Mouse (Mus musculus): Measurements from ENCODE around the gene Mpeg1. TPM values are rescaled to one million over a fixed set of nuclear protein-coding genes. Genes with fewer than 3 reads are reported as not detected.

Mpeg1 gene
- total and polyA plus RNA-seq, 3 experiments: 43.8 to 270 (median 68.0) TPM

DNA sequence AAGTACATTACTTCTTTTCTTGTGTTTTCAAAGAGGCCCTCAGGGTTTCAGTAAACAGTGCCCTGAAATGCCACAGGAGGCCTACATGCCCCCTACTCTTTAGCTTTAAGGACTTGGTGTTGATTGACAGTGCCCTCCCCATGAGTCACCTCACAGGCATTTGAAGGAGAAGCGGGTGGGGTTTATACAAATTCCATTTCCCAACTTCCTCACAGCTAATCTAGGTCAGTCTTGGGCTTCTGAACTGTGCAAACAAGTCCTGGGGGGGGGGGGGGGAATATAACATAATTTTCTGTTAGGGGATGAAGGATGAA, 3.1 kb downstream of the Mpeg1 start (continued):
- TF ChIP-seq ZNF384 (IDR thresholded peaks at IDR 0.05; ENCODE audit: low read depth, low read length) (no peak), MEF2A (IDR thresholded peaks at IDR 0.05; ENCODE audit: borderline replicate concordance, low read depth, low read length) (no peak), UBTF (IDR thresholded peaks at IDR 0.05; ENCODE audit: low read depth, low read length) (no peak), RAD21 (IDR thresholded peaks at IDR 0.05; ENCODE audit: low read depth, low read length) (no peak), JUN (IDR thresholded peaks at IDR 0.05; ENCODE audit: insufficient read depth, low read depth, low read length) (no peak), PAX5 (IDR thresholded peaks at IDR 0.05; ENCODE audit: low read length) (no peak), GABPA (IDR thresholded peaks at IDR 0.05; ENCODE audit: insufficient replicate concordance, low read depth, low read length) (no peak), MAZ (IDR thresholded peaks at IDR 0.05; ENCODE audit: low read depth, low read length) (0 out of 2 replicates have a peak, but pooled peaks have one; percentile 29), CTCF (conservative IDR thresholded peaks at IDR 0.05 in 1 of 2, IDR thresholded peaks at IDR 0.05 in 1 of 2; ENCODE audit: low read depth in 2 of 2, low read length in 2 of 2) (no peak), IRF4 (IDR thresholded peaks at IDR 0.05; ENCODE audit: low read depth, low read length) (no peak), SIN3A (IDR thresholded peaks at IDR 0.05; ENCODE audit: low read length) (peak; percentile 65; the same call in 1 of the 2 replicates), CHD1 (IDR thresholded peaks at IDR 0.05; ENCODE audit: low read depth, low read length) (no peak), RCOR1 (conservative IDR thresholded peaks at IDR 0.05; ENCODE audit: low read depth, low read length) (no peak), HCFC1 (IDR thresholded peaks at IDR 0.05; ENCODE audit: low read depth, low read length) (no peak), USF2 (conservative IDR thresholded peaks at IDR 0.05; ENCODE audit: low read depth, low read length) (no peak), ZMIZ1 (IDR thresholded peaks at IDR 0.05; ENCODE audit: low read depth, low read length) (peak; percentile 10; the same call in 1 of the 2 replicates), E2F4 (IDR thresholded peaks at IDR 0.05; ENCODE audit: insufficient replicate concordance, low read depth, low read length) (no peak), POLR2A (IDR thresholded peaks at IDR 0.05; ENCODE audit: low read depth, low read length) (0 out of 2 replicates have a peak, but pooled peaks have one; percentile 36), MAFK (IDR thresholded peaks at IDR 0.05; ENCODE audit: insufficient replicate concordance, low read length) (no peak), USF1 (IDR thresholded peaks at IDR 0.05; ENCODE audit: low read depth, low read length) (no peak)

GRCm38 (mm10) chr19:12464127-12464526, 3.5 kb downstream of the Mpeg1 start:
- peaks cover 50% of the 10 kb centered on the region for H3K79me2 ChIP-seq (replicated peaks; ENCODE audit: control insufficient read depth, extremely low read depth, insufficient read depth, poor library complexity, severe bottlenecking)
- peak overlapping the region; percentile 84 for H3K27ac ChIP-seq (ENCODE audit: insufficient read depth, low read depth)
- no peak for DNase-seq (ENCODE audit: extremely low read depth)
- no peaks in the 10 kb centered on the region for H3K27me3 ChIP-seq (replicated peaks)
- in situ Hi-C loops (cut with MboI; ENCODE audit: low pct_ligation_motif_present, low pct_unique_long_range_greater_than_20kb, low sequenced_read_pairs): loop anchor here (5.0 kb wide), 1 partner anchor 38 kb away; the partner anchor contains the start of gene Dtx4
- no peaks in the 10 kb centered on the region for H3K9me3 ChIP-seq (replicated peaks; ENCODE audit: low read length)
- H3K4me2 ChIP-seq (ENCODE audit: insufficient read depth, low read depth, poor library complexity, severe bottlenecking): peak overlapping the region; percentile 87
- dilution Hi-C loops (cut with MboI; ENCODE audit: extremely low pct_ligation_motif_present, extremely low pct_unique_long_range_greater_than_20kb, low sequenced_read_pairs): no loop called here
- peaks cover 9 to 35% of the 10 kb centered on the region in 2 experiments for H3K4me1 ChIP-seq (ENCODE audit: control insufficient read depth in 1 of 2, insufficient read depth in 2 of 2)
- H3K36me3 ChIP-seq (replicated peaks in 1 of 2; ENCODE audit: control insufficient read depth in 1 of 2, insufficient read depth in 1 of 2, low read length in 1 of 2): peaks cover 8 to 60% of the 10 kb centered on the region in 2 experiments
- peak overlapping the region; percentile 74 to 99 (median 92) for H3K4me3 ChIP-seq (replicated peaks in 1 of 3; ENCODE audit: low read depth in 2 of 3, low read length in 2 of 3, poor library complexity in 1 of 3)
- H3K9ac ChIP-seq (ENCODE audit: insufficient read depth, low read depth): peak overlapping the region; percentile 88
- TF ChIP-seq MEF2A (IDR thresholded peaks at IDR 0.05; ENCODE audit: borderline replicate concordance, low read depth, low read length) (no peak), RAD21 (IDR thresholded peaks at IDR 0.05; ENCODE audit: low read depth, low read length) (no peak), CHD1 (IDR thresholded peaks at IDR 0.05; ENCODE audit: low read depth, low read length) (no peak; the same call in none of the 2 replicates), ZMIZ1 (IDR thresholded peaks at IDR 0.05; ENCODE audit: low read depth, low read length) (peak; percentile 66; the same call in 1 of the 2 replicates), IRF4 (IDR thresholded peaks at IDR 0.05; ENCODE audit: low read depth, low read length) (peak; percentile 13), USF2 (conservative IDR thresholded peaks at IDR 0.05; ENCODE audit: low read depth, low read length) (no peak), NELFE (IDR thresholded peaks at IDR 0.05; ENCODE audit: low read depth, low read length) (0 out of 2 replicates have a peak, but pooled peaks have one; percentile 13), MYC (IDR thresholded peaks at IDR 0.05; ENCODE audit: low read depth, low read length) (no peak), POLR2AphosphoS2 (IDR thresholded peaks at IDR 0.05; ENCODE audit: low read depth, low read length) (peak; percentile 53; the same call in 1 of the 2 replicates), RCOR1 (conservative IDR thresholded peaks at IDR 0.05; ENCODE audit: low read depth, low read length) (peak; percentile 56; the same call in 1 of the 2 replicates), ZNF384 (IDR thresholded peaks at IDR 0.05; ENCODE audit: low read depth, low read length) (no peak), TBP (conservative IDR thresholded peaks at IDR 0.05; ENCODE audit: low read depth, low read length) (no peak; the same call in none of the 2 replicates), CTCF (conservative IDR thresholded peaks at IDR 0.05 in 1 of 2, IDR thresholded peaks at IDR 0.05 in 1 of 2; ENCODE audit: low read depth in 2 of 2, low read length in 2 of 2) (no peak), NRF1 (IDR thresholded peaks at IDR 0.05; ENCODE audit: low read depth, low read length) (no peak), E2F4 (IDR thresholded peaks at IDR 0.05; ENCODE audit: insufficient replicate concordance, low read depth, low read length) (no peak), ZC3H11A (IDR thresholded peaks at IDR 0.05; ENCODE audit: low read depth, low read length) (no peak), EP300 (IDR thresholded peaks at IDR 0.05; ENCODE audit: low read length) (no peak; the same call in 1 of the 2 replicates), ELF1 (IDR thresholded peaks at IDR 0.05; ENCODE audit: low read depth, low read length) (0 out of 2 replicates have a peak, but pooled peaks have one; percentile 15), KAT2A (IDR thresholded peaks at IDR 0.05; ENCODE audit: insufficient replicate concordance, low read length) (0 out of 2 replicates have a peak, but pooled peaks have one; percentile 36), JUND (conservative IDR thresholded peaks at IDR 0.05; ENCODE audit: low read depth, low read length) (no peak), MAX (IDR thresholded peaks at IDR 0.05; ENCODE audit: low read length) (peak; percentile 48; the same call in 1 of the 2 replicates), POLR2A (IDR thresholded peaks at IDR 0.05; ENCODE audit: low read depth, low read length) (no peak), TCF12 (IDR thresholded peaks at IDR 0.05; ENCODE audit: low read depth, low read length) (no peak), MAZ (IDR thresholded peaks at IDR 0.05; ENCODE audit: low read depth, low read length) (no peak; the same call in 1 of the 2 replicates), MXI1 (IDR thresholded peaks at IDR 0.05; ENCODE audit: low read depth, low read length) (no peak), PAX5 (IDR thresholded peaks at IDR 0.05; ENCODE audit: low read length) (no peak), MAFK (IDR thresholded peaks at IDR 0.05; ENCODE audit: insufficient replicate concordance, low read length) (no peak), BHLHE40 (IDR thresholded peaks at IDR 0.05; ENCODE audit: low read depth, low read length) (no peak)
